Mouse (Mus musculus) lung, adult 18-20 months (tissue): ENCODE measurements around the gene Usp43.

ENCODE experiments used
- DNase-seq, 2 experiments: peaks; one replicate each; pipeline ENCODE4 v3.0.0; 2022; ENCODE audit warnings: mixed read lengths in 2 of 2

Usp43 gene

GRCm38 (mm10) chr11:67921827-67922754, at the start of gene Usp43:
Gene Usp43 (minus strand): TSS chr11:67922153.
- DNase-seq, result peak; percentile 91 to 94

- peak in 1 of 2 experiments; percentile 14 for DNase-seq
These were observed 45.9 kb upstream of the Usp43 start for GRCm38 (mm10) chr11:67967831-67968230.

GRCm38 (mm10) chr11:67965905-67966878, 44.2 kb upstream of the Usp43 start, which contains the start of gene Stx8:
Gene Stx8 (plus strand): TSS chr11:67966193.
- peak; percentile 93 for DNase-seq

- peak; percentile 77 to 82 for DNase-seq
These were observed 43.4 kb upstream of the Usp43 start, which contains the start of gene Cfap52 for GRCm38 (mm10) chr11:67965242-67965883. Gene Cfap52 (minus strand): TSS chr11:67965651.

GRCm38 (mm10) chr11:67964110-67964509, 42.2 kb upstream of the Usp43 start:
- DNase-seq, result no peak

- DNase-seq, result no peak
These were observed 32.5 kb upstream of the Usp43 start for GRCm38 (mm10) chr11:67954413-67954812.

- DNase-seq, result no peak
These were observed 31.7 kb upstream of the Usp43 start for GRCm38 (mm10) chr11:67953604-67954003.

- no peak for DNase-seq
These were observed 27.5 kb upstream of the Usp43 start for GRCm38 (mm10) chr11:67949475-67949874.

GRCm38 (mm10) chr11:67948229-67948628, 26.3 kb upstream of the Usp43 start:
- DNase-seq, result no peak

GRCm38 (mm10) chr11:67932156-67932555, 10.2 kb upstream of the Usp43 start:
- no peak for DNase-seq

- DNase-seq, result no peak
These were observed 4.5 kb upstream of the Usp43 start for GRCm38 (mm10) chr11:67926348-67927055.

- DNase-seq, result no peak
These were observed 3.0 kb upstream of the Usp43 start for GRCm38 (mm10) chr11:67925000-67925399.

- no peak for DNase-seq
These were observed 1.8 kb upstream of the Usp43 start for GRCm38 (mm10) chr11:67923720-67924119.

- peak; percentile 85 for DNase-seq
These were observed 787 bp upstream of the Usp43 start for GRCm38 (mm10) chr11:67922755-67923125.

GRCm38 (mm10) chr11:67921091-67921826, 694 bp downstream of the Usp43 start:
- DNase-seq, result peak; percentile 66 to 78

- no peak for DNase-seq
These were observed 1.6 kb downstream of the Usp43 start for GRCm38 (mm10) chr11:67920226-67920960.

GRCm38 (mm10) chr11:67919593-67919992, 2.4 kb downstream of the Usp43 start:
- DNase-seq, result no peak

- no peak for DNase-seq
These were observed 4.8 kb downstream of the Usp43 start for GRCm38 (mm10) chr11:67917126-67917525.

GRCm38 (mm10) chr11:67911074-67911473, 10.9 kb downstream of the Usp43 start:
- DNase-seq, result no peak

GRCm38 (mm10) chr11:67903756-67904155, 18.2 kb downstream of the Usp43 start:
- DNase-seq, result no peak
